In genomic region chr5:123137044-123137909, GRCm38 (mm10) we compare ENCODE assay signal across 8 mouse cellular contexts. TPM values are rescaled to one million over a fixed set of nuclear protein-coding genes. Genes with fewer than 3 reads are reported as not detected.
DNase-seq lines count a peak whose midpoint lies in the region; ATAC-seq and TF ChIP-seq lines count a peak whose summit lies in the region.

No protein-coding gene starts in this region.

- H3K27me3 ChIP-seq in embryonic facial prominence, embryonic 15.5 days = no peaks in the 10 kb centered on the region
- no peaks in the 10 kb centered on the region for H3K27me3 ChIP-seq in heart, embryonic 11.5 days (ENCODE audit: control insufficient read depth, insufficient read depth, low read length)
- H3K27me3 ChIP-seq in kidney, embryonic 16.5 days (ENCODE audit: insufficient read depth, low read length) = no peaks in the 10 kb centered on the region

- H3K27ac ChIP-seq in embryonic facial prominence, embryonic 15.5 days (replicated peaks) = peak overlapping the region; percentile 100
- peak overlapping the region; percentile 100 for H3K27ac ChIP-seq in heart, embryonic 11.5 days (ENCODE audit: low read depth, low read length)
- peak overlapping the region; percentile 100 for H3K27ac ChIP-seq in kidney, embryonic 16.5 days (ENCODE audit: low read length)

- H3K4me2 ChIP-seq in embryonic facial prominence, embryonic 15.5 days (replicated peaks) = peak overlapping the region; percentile 97
- peak overlapping the region; percentile 100 for H3K4me2 ChIP-seq in heart, embryonic 11.5 days
- H3K4me2 ChIP-seq in kidney, embryonic 16.5 days (replicated peaks; ENCODE audit: low read depth, low read length) = peak overlapping the region; percentile 94

- DNase-seq in 3134 (ENCODE audit: extremely low read depth, insufficient read length, low spot score) = peak; percentile 89
- peak; percentile 85 for DNase-seq in adrenal gland, adult 8-10 months
- DNase-seq in lung, adult 2 months = peak; percentile 88
- DNase-seq in ovary, postnatal 10 days (ENCODE audit: low spot score) = peak; percentile 71
- DNase-seq in thymus, postnatal 36 days = peak; percentile 66 to 73

- no peaks in the 10 kb centered on the region for H3K9me3 ChIP-seq in embryonic facial prominence, embryonic 15.5 days (replicated peaks)
- no peaks in the 10 kb centered on the region for H3K9me3 ChIP-seq in heart, embryonic 11.5 days (replicated peaks; ENCODE audit: control insufficient read depth, low read length)
- no peaks in the 10 kb centered on the region for H3K9me3 ChIP-seq in kidney, embryonic 16.5 days (ENCODE audit: low read length)

- peak overlapping the region; percentile 40 for H3K9ac ChIP-seq in embryonic facial prominence, embryonic 15.5 days
- H3K9ac ChIP-seq in heart, embryonic 11.5 days (ENCODE audit: low read depth, low read length) = peak overlapping the region; percentile 100
- H3K9ac ChIP-seq in kidney, embryonic 16.5 days (replicated peaks; ENCODE audit: low read length) = peak overlapping the region; percentile 90

- no peak for TF ChIP-seq CTCF in lung, adult 2 months (IDR thresholded peaks at IDR 0.05; ENCODE audit: insufficient read depth, low read length)

- H3K36me3 ChIP-seq in embryonic facial prominence, embryonic 15.5 days = 0 out of 2 replicates have a peak, but pooled peaks cover 7% of the 10 kb centered on the region
- no peaks in the 10 kb centered on the region for H3K36me3 ChIP-seq in heart, embryonic 11.5 days (ENCODE audit: control insufficient read depth, insufficient read depth, low read length)
- peaks cover 10% of the 10 kb centered on the region; the same call in 1 of the 2 replicates for H3K36me3 ChIP-seq in kidney, embryonic 16.5 days (ENCODE audit: insufficient read depth, low read length)

- H3K4me1 ChIP-seq in embryonic facial prominence, embryonic 15.5 days = peaks cover 62% of the 10 kb centered on the region
- peaks cover 63% of the 10 kb centered on the region for H3K4me1 ChIP-seq in heart, embryonic 11.5 days (ENCODE audit: control insufficient read depth, insufficient read depth, low read length)
- peaks cover 53% of the 10 kb centered on the region for H3K4me1 ChIP-seq in kidney, embryonic 16.5 days (ENCODE audit: insufficient read depth, low read length)
- peaks cover 21% of the 10 kb centered on the region for H3K4me1 ChIP-seq in lung, adult 2 months (ENCODE audit: control insufficient read depth, insufficient read depth, low read length)

- ATAC-seq in embryonic facial prominence, embryonic 15.5 days (ENCODE audit: insufficient number of reproducible peaks, low FRiP score, low TSS enrichment, low read depth) = no peak
- ATAC-seq in heart, embryonic 11.5 days (replicated peaks; ENCODE audit: insufficient number of reproducible peaks, low FRiP score, low TSS enrichment) = no peak
- 0 out of 2 replicates have a peak, but pooled peaks have one; percentile 0 for ATAC-seq in kidney, embryonic 16.5 days (ENCODE audit: low FRiP score, low TSS enrichment)

- peak; percentile 44; the same call in 1 of the 2 replicates for TF ChIP-seq POLR2A in lung, adult 2 months (IDR thresholded peaks at IDR 0.05; ENCODE audit: borderline replicate concordance, extremely low read depth, low read depth, low read length)

- H3K4me3 ChIP-seq in embryonic facial prominence, embryonic 15.5 days (replicated peaks) = peak overlapping the region; percentile 85
- H3K4me3 ChIP-seq in heart, embryonic 11.5 days (ENCODE audit: low read depth, low read length) = peak overlapping the region; percentile 92
- peak overlapping the region; percentile 59 for H3K4me3 ChIP-seq in kidney, embryonic 16.5 days (ENCODE audit: low read length)
- peak overlapping the region; percentile 46 for H3K4me3 ChIP-seq in lung, adult 2 months (replicated peaks; ENCODE audit: extremely low read depth, low read depth, low read length)

- 2% methylated on average over 20 of the region's 20 CpGs for WGBS in embryonic facial prominence, embryonic 15.5 days
- under 1% methylated on average over 20 of the region's 20 CpGs for WGBS in heart, embryonic 11.5 days (ENCODE audit: insufficient replicate concordance)
- 3% methylated on average over 20 of the region's 20 CpGs for WGBS in kidney, embryonic 16.5 days
- 2% methylated on average over 20 of the region's 20 CpGs for WGBS in lung, adult 2 months

RNA-seq across cellular contexts. Expression of gene Setd1b, which starts 4.7 kb away (rescaled TPM):
- 10 to 100 TPM; 24.2 to 40.1 (median 32.6) TPM for total RNA-seq in adrenal gland, adult 8-10 months (2022)
- polyA plus RNA-seq in embryonic facial prominence, embryonic 15.5 days (2015; fragmentation: Nextera tagmentation; extraction: Ambion mirVana) = 11.4 TPM in 2 replicates
- polyA plus RNA-seq in heart, embryonic 11.5 days (2014; fragmentation: Nextera tagmentation; extraction: Ambion mirVana) = 6.4 and 8.0 TPM in 2 replicates
- polyA plus RNA-seq in kidney, embryonic 16.5 days (2015; fragmentation: Nextera tagmentation; extraction: Ambion mirVana) = 8.4 and 11.0 TPM in 2 replicates
- polyA plus RNA-seq in lung, adult 2 months (2012; rRNA removed) = 12.9 and 15.2 TPM in 2 replicates

RNA-seq across cellular contexts. Expression of gene Rhof, which starts 4.8 kb away (rescaled TPM):
- total RNA-seq in adrenal gland, adult 8-10 months (2022) = 1 to 10 TPM; 1.3 to 4.4 (median 3.3) TPM
- polyA plus RNA-seq in embryonic facial prominence, embryonic 15.5 days (2015; fragmentation: Nextera tagmentation; extraction: Ambion mirVana) = 5.4 and 6.4 TPM in 2 replicates
- 1.4 and 1.7 TPM in 2 replicates for polyA plus RNA-seq in heart, embryonic 11.5 days (2014; fragmentation: Nextera tagmentation; extraction: Ambion mirVana)
- 3.2 and 3.8 TPM in 2 replicates for polyA plus RNA-seq in kidney, embryonic 16.5 days (2015; fragmentation: Nextera tagmentation; extraction: Ambion mirVana)
- polyA plus RNA-seq in lung, adult 2 months (2012; rRNA removed) = 10.0 and 10.8 TPM in 2 replicates

RNA-seq across cellular contexts. Expression of gene Psmd9, which starts 31.9 kb away (rescaled TPM):
- 10 to 100 TPM; 23.3 to 33.3 (median 28.0) TPM for total RNA-seq in adrenal gland, adult 8-10 months (2022)
- 92.3 and 95.4 TPM in 2 replicates for polyA plus RNA-seq in embryonic facial prominence, embryonic 15.5 days (2015; fragmentation: Nextera tagmentation; extraction: Ambion mirVana)
- 59.5 and 66.7 TPM in 2 replicates for polyA plus RNA-seq in heart, embryonic 11.5 days (2014; fragmentation: Nextera tagmentation; extraction: Ambion mirVana)
- polyA plus RNA-seq in kidney, embryonic 16.5 days (2015; fragmentation: Nextera tagmentation; extraction: Ambion mirVana) = 86.9 and 87.9 TPM in 2 replicates
- polyA plus RNA-seq in lung, adult 2 months (2012; rRNA removed) = 19.3 and 21.5 TPM in 2 replicates

RNA-seq across cellular contexts. Expression of gene Hpd, which starts 45.2 kb away (rescaled TPM):
- total RNA-seq in adrenal gland, adult 8-10 months (2022) = 1 to 10 TPM in 3 of 4 experiments, not detected in 1; 1.2 to 1.5 (median 1.3) TPM
- not detected in 2 replicates for polyA plus RNA-seq in embryonic facial prominence, embryonic 15.5 days (2015; fragmentation: Nextera tagmentation; extraction: Ambion mirVana)
- polyA plus RNA-seq in heart, embryonic 11.5 days (2014; fragmentation: Nextera tagmentation; extraction: Ambion mirVana) = not detected in 2 replicates
- polyA plus RNA-seq in kidney, embryonic 16.5 days (2015; fragmentation: Nextera tagmentation; extraction: Ambion mirVana) = 0.23 and 0.29 TPM in 2 replicates
- 1.4 and 2.2 TPM in 2 replicates for polyA plus RNA-seq in lung, adult 2 months (2012; rRNA removed)

Comparison
In these comparisons a context has a peak if more than half of its experiments do, and no peak if none do; other contexts are left out.
1. H3K9ac ChIP-seq: peak in every context shown above with its lines; median percentile 100 in heart, embryonic 11.5 days; 90 in kidney, embryonic 16.5 days; 40 in embryonic facial prominence, embryonic 15.5 days.